Mouse (Mus musculus): ENCODE measurements around the gene Arhgap18.
"Not testable (repeated sequence)": the region's sequence is repeated elsewhere in the genome, so short reads cannot be mapped to it uniquely, and the experiment has no call there.

DNA sequence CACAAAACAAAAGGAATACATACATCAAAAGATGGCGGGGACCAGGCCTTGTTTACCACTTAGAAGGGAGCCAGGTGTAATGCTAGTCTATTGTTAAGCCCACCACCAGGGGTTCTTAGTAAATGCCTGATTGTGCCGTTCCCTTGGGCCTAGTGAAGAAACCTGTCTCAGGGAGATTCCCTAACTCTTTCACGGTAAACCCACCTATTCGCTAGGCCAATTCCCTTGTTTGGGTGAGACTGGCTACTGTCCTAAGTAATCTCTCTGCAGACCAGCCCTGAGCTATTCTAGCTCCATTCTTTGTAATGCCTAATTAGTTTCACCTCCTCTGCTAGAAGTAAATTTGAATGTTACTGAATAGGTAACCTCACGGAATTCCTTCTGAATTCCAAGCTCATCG is 182.8 kb downstream of the Arhgap18 start:
- TF ChIP-seq HCFC1 (IDR thresholded peaks at IDR 0.05; ENCODE audit: borderline replicate concordance, insufficient read depth, low read length); ZC3H11A (IDR thresholded peaks at IDR 0.05; ENCODE audit: borderline replicate concordance, low read depth, low read length): not testable (repeated sequence)

Data from ES-E14 (cell line).